Mouse (Mus musculus) erythroblast, embryonic 14.5 days (primary cell): ENCODE measurements around the gene Ror1.

Experiments
- GATA1 ChIP-seq: IDR thresholded peaks from 2 replicates; pipeline ENCODE4 v1.6.1; 2012; ENCODE audit warnings: low read length, inconsistent platforms, mixed read lengths
- TAL1 ChIP-seq: IDR thresholded peaks from 3 replicates; pipeline ENCODE4 v1.6.1; 2012; ENCODE audit warnings: low read length, inconsistent platforms, mixed read lengths

DNA sequence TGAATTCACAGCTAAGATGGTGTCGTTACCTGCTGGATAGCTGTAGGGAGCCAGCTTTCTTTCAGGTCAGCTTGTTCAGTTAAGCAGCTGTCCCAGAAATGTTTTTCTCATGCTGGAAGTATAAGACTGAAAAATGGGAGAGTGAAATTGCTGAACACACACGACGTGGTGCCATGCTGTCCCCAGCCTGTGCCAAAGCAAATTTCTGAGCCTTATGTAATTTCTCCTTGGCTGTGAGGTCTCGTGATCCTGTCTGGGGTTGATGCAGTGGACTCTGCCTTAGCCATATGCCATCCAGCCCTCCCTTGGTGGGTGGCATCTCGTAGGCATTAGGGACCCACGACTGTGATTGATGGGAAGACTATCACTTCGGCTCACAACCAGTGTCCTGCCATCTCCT is 180.9 kb downstream of the Ror1 start:
- TF ChIP-seq GATA1 (no peak), TAL1 (no peak)
